9 mouse cellular contexts compared by ENCODE assay signal in the genomic region with DNA sequence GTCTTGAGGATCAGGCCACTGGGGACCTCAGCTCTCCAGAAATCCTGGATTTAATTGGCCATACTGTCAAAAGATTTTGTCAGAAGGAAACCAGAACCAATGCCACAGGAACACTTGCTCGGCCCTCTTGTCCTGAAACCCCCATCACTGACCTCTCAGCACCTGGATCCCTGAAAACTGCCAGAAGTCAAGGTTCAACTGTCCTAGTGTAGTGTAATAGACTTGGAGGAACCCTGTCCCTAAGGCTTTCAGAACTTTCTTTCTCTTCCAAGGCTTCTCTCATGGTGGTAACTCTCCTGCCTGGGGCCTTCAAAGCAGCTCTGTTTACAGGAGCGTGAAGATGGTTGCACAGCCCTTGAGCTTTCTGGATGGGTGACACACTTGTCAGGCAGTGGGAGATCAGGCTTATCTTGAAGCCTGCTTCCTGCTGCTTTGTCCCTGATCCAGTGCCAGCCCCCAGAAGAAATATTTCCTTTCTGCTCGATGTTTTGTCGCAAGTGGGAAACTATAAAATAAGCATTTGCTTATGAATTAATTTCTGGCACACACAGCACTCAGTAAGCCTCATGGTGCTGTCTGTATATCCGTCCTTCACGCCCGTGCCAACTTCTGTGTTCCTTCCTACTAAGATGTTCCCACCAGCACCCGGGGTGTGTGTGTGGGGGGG.
DNase-seq lines count a peak whose midpoint lies in the region; ATAC-seq and TF ChIP-seq lines count a peak whose summit lies in the region.
"Had no signal": no experiment of that assay in that cellular context is flagged by ENCODE, and none has a peak within 500 bp of the region (broad histone marks: within the 10 kb centered on the region; RNA-seq: fewer than 3 reads in every experiment).

No protein-coding gene starts in this region.

- no peak overlapping the region for H3K4me3 ChIP-seq in heart, adult 2 months
- H3K4me3 ChIP-seq in forebrain, embryonic 14.5 days (ENCODE audit: low read depth, low read length): no peak overlapping the region
- H3K4me3 ChIP-seq in hindbrain, embryonic 16.5 days (ENCODE audit: low read length): no peak overlapping the region
- H3K4me3 ChIP-seq: hindbrain, embryonic 12.5 days had no signal

- H3K36me3 ChIP-seq in heart, adult 2 months (ENCODE audit: control insufficient read depth, insufficient read depth, low read length): peaks cover 8% of the 10 kb centered on the region
- H3K36me3 ChIP-seq in forebrain, embryonic 14.5 days (ENCODE audit: control insufficient read depth, insufficient read depth, low read length): no peaks in the 10 kb centered on the region
- H3K36me3 ChIP-seq in hindbrain, embryonic 16.5 days (ENCODE audit: control insufficient read depth, insufficient read depth, low read length): no peaks in the 10 kb centered on the region
- H3K36me3 ChIP-seq: hindbrain, embryonic 12.5 days had no signal

- intact Hi-C loops in heart, adult 2 months (cut with DNase I): no loop called here

- TF ChIP-seq EP300 in heart, adult 2 months (IDR thresholded peaks at IDR 0.05; ENCODE audit: insufficient read depth, low read depth, low read length): no peak

- no peaks in the 10 kb centered on the region for H3K9me3 ChIP-seq in forebrain, embryonic 14.5 days (replicated peaks; ENCODE audit: control insufficient read depth, low read length)
- H3K9me3 ChIP-seq in hindbrain, embryonic 16.5 days (ENCODE audit: control insufficient read depth, low read length): no peaks in the 10 kb centered on the region
- H3K9me3 ChIP-seq: hindbrain, embryonic 12.5 days had no signal

- H3K9ac ChIP-seq in heart, adult 2 months (ENCODE audit: low read depth, low read length): no peak overlapping the region
- H3K9ac ChIP-seq in forebrain, embryonic 14.5 days (ENCODE audit: low read length): no peak overlapping the region
- no peak overlapping the region for H3K9ac ChIP-seq in hindbrain, embryonic 16.5 days (ENCODE audit: low read depth, low read length)
- H3K9ac ChIP-seq: hindbrain, embryonic 12.5 days had no signal

- H3K27ac ChIP-seq in heart, adult 2 months: peak overlapping the region; percentile 76
- peak overlapping the region; percentile 17; the same call in 1 of the 2 replicates for H3K27ac ChIP-seq in forebrain, embryonic 14.5 days (ENCODE audit: low read depth, low read length)
- H3K27ac ChIP-seq in hindbrain, embryonic 16.5 days (ENCODE audit: low read depth, low read length): no peak overlapping the region
- H3K27ac ChIP-seq: hindbrain, embryonic 12.5 days had no signal

- TF ChIP-seq POLR2A in heart, adult 2 months (IDR thresholded peaks at IDR 0.05; ENCODE audit: insufficient read depth, low read depth, low read length): no peak

- ATAC-seq in forebrain, embryonic 14.5 days: peak; percentile 56; the same call in 1 of the 2 replicates
- no peak for ATAC-seq in hindbrain, embryonic 16.5 days

- no peak for TF ChIP-seq CTCF in heart, adult 2 months (IDR thresholded peaks at IDR 0.05)

- no peaks in the 10 kb centered on the region for H3K79me2 ChIP-seq in heart, adult 2 months (replicated peaks; ENCODE audit: control insufficient read depth, insufficient read depth, low read length)

- peak; percentile 40 to 47 for DNase-seq in heart, adult 2 months
- no peak for DNase-seq in heart, postnatal 4 days
- DNase-seq in NIH3T3 (ENCODE audit: low read depth): peak; percentile 21
- peak; percentile 43 for DNase-seq in forebrain, embryonic 14.5 days (ENCODE audit: low spot score)
- peak; percentile 41 to 59 for DNase-seq in kidney, postnatal 4 days
- DNase-seq in testis, postnatal 14 days (ENCODE audit: low spot score): no peak
- DNase-seq in spleen, postnatal 14 days (ENCODE audit: low spot score in 2 of 2): no peak

- peaks cover 16% of the 10 kb centered on the region for H3K4me1 ChIP-seq in heart, adult 2 months (ENCODE audit: control insufficient read depth, insufficient read depth, low read length)
- no peaks in the 10 kb centered on the region for H3K4me1 ChIP-seq in forebrain, embryonic 14.5 days (ENCODE audit: control insufficient read depth, insufficient read depth, low read length)
- peaks cover 2% of the 10 kb centered on the region for H3K4me1 ChIP-seq in hindbrain, embryonic 16.5 days (ENCODE audit: control insufficient read depth, insufficient read depth, low read depth, low read length)
- H3K4me1 ChIP-seq: hindbrain, embryonic 12.5 days had no signal

- H3K4me2 ChIP-seq in forebrain, embryonic 14.5 days (ENCODE audit: low read length): no peak overlapping the region
- H3K4me2 ChIP-seq in hindbrain, embryonic 16.5 days (ENCODE audit: low read length): no peak overlapping the region
- H3K4me2 ChIP-seq: hindbrain, embryonic 12.5 days had no signal

- no peaks in the 10 kb centered on the region for H3K27me3 ChIP-seq in heart, adult 2 months (ENCODE audit: control insufficient read depth, insufficient read depth, low read length)
- no peaks in the 10 kb centered on the region for H3K27me3 ChIP-seq in forebrain, embryonic 14.5 days (replicated peaks; ENCODE audit: control insufficient read depth, insufficient read depth, low read length)
- no peaks in the 10 kb centered on the region for H3K27me3 ChIP-seq in hindbrain, embryonic 16.5 days (replicated peaks; ENCODE audit: control insufficient read depth, insufficient read depth, low read length)
- H3K27me3 ChIP-seq: hindbrain, embryonic 12.5 days had no signal

- WGBS in heart, adult 2 months: 24% methylated on average over 8 of the region's 8 CpGs
- WGBS in forebrain, embryonic 14.5 days: 78% methylated on average over 8 of the region's 8 CpGs
- WGBS in hindbrain, embryonic 16.5 days: 60% methylated on average over 8 of the region's 8 CpGs

Comparison
In these comparisons a context has a peak if more than half of its experiments do, and no peak if none do; other contexts are left out.
1. DNase-seq: peak in heart, adult 2 months (2 of 2), NIH3T3 (single experiment), forebrain, embryonic 14.5 days (single experiment) and kidney, postnatal 4 days (2 of 2); none in heart, postnatal 4 days (single experiment), testis, postnatal 14 days (single experiment) and spleen, postnatal 14 days (0 of 2).